Comparison of ENCODE assay signal across 23 mouse cellular contexts in the genomic region with DNA sequence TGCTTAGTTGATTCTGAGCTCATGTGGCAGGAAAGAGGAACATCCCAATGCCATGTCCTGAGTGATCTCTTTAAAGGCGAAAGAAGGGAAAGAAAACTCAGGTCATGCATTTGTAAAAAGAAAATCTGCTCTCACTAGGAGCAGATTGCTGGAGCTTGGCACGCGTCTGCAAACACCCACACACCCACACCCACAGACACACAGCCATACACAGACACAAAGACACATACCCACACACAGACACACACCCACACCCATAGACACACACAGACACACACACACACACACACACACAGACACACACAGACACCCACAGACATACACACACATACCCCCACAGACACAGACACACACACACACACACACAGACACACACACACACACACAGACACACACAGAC.
DNase-seq lines count a peak whose midpoint lies in the region; ATAC-seq and TF ChIP-seq lines count a peak whose summit lies in the region.
"Had no signal": no experiment of that assay in that cellular context is flagged by ENCODE, and none has a peak within 500 bp of the region (broad histone marks: within the 10 kb centered on the region; RNA-seq: fewer than 3 reads in every experiment).

No protein-coding gene starts in this region.

- no peak overlapping the region for H3K4me3 ChIP-seq in intestine, postnatal 0 days (ENCODE audit: low read depth, low read length)
- H3K4me3 ChIP-seq in midbrain, embryonic 11.5 days (ENCODE audit: low read depth, low read length): no peak overlapping the region
- H3K4me3 ChIP-seq: embryonic facial prominence, embryonic 15.5 days; heart, adult 2 months; heart, embryonic 15.5 days had no signal

- no peak for TF ChIP-seq CTCF in intestine, postnatal 0 days (IDR thresholded peaks at IDR 0.05; ENCODE audit: low read depth)

- H3K27me3 ChIP-seq in intestine, postnatal 0 days (replicated peaks; ENCODE audit: control insufficient read depth, insufficient read depth, low read length): no peaks in the 10 kb centered on the region
- no peaks in the 10 kb centered on the region for H3K27me3 ChIP-seq in midbrain, embryonic 11.5 days (ENCODE audit: control insufficient read depth, insufficient read depth, low read length)
- H3K27me3 ChIP-seq: embryonic facial prominence, embryonic 15.5 days; heart, embryonic 15.5 days; Patski had no signal

- no peak overlapping the region for H3K27ac ChIP-seq in intestine, postnatal 0 days (ENCODE audit: low read depth, low read length)
- H3K27ac ChIP-seq in midbrain, embryonic 11.5 days (ENCODE audit: low read depth, low read length): no peak overlapping the region
- H3K27ac ChIP-seq: embryonic facial prominence, embryonic 15.5 days; heart, adult 2 months; heart, embryonic 15.5 days had no signal

- H3K4me1 ChIP-seq in intestine, postnatal 0 days (replicated peaks; ENCODE audit: control insufficient read depth, insufficient read depth, low read length): no peaks in the 10 kb centered on the region
- no peaks in the 10 kb centered on the region for H3K4me1 ChIP-seq in midbrain, embryonic 11.5 days (ENCODE audit: control insufficient read depth, insufficient read depth, low read length)
- H3K4me1 ChIP-seq: embryonic facial prominence, embryonic 15.5 days had no signal

- H3K9me3 ChIP-seq in intestine, postnatal 0 days (ENCODE audit: control insufficient read depth): no peaks in the 10 kb centered on the region
- H3K9me3 ChIP-seq in midbrain, embryonic 11.5 days (ENCODE audit: control insufficient read depth, low read length): no peaks in the 10 kb centered on the region
- H3K9me3 ChIP-seq: embryonic facial prominence, embryonic 15.5 days; heart, embryonic 15.5 days had no signal

- DNase-seq in frontal cortex, adult 2 months (ENCODE audit: extremely low spot score in 1 of 2, low spot score in 1 of 2): peak; percentile 42 to 76
- DNase-seq in frontal cortex, postnatal 14 days (ENCODE audit: low spot score in 2 of 2): no peak
- peak; percentile 77 for DNase-seq in right cerebral cortex, adult 18-20 months
- DNase-seq in right cerebral cortex, postnatal 4 days: no peak
- peak; percentile 85 for DNase-seq in layer of hippocampus, adult 9-11 months
- DNase-seq in right cerebral cortex, postnatal 25 days: peak; percentile 53
- no peak for DNase-seq in midbrain, embryonic 11.5 days (ENCODE audit: low spot score, missing footprints)
- DNase-seq: adrenal gland, postnatal 14 days; cerebellum, adult 11 months; cerebellum, postnatal 25 days; gastrocnemius, postnatal 25 days; heart, adult 2 months; kidney, adult 2 months; kidney, postnatal 10 days; liver, postnatal 0 days; lung, postnatal 10 days; thymus, postnatal 14 days had no signal

- H3K4me2 ChIP-seq in intestine, postnatal 0 days (replicated peaks; ENCODE audit: low read depth): no peak overlapping the region
- H3K4me2 ChIP-seq in midbrain, embryonic 11.5 days: no peak overlapping the region
- H3K4me2 ChIP-seq: embryonic facial prominence, embryonic 15.5 days; heart, embryonic 15.5 days had no signal

- 96% methylated on average over 3 of the region's 3 CpGs for WGBS in intestine, postnatal 0 days
- WGBS in midbrain, embryonic 11.5 days: 81% methylated on average over 3 of the region's 3 CpGs

- peaks cover 61% of the 10 kb centered on the region for H3K36me3 ChIP-seq in intestine, postnatal 0 days (ENCODE audit: control insufficient read depth, insufficient read depth)
- no peaks in the 10 kb centered on the region; the same call in 1 of the 2 replicates for H3K36me3 ChIP-seq in midbrain, embryonic 11.5 days (ENCODE audit: control insufficient read depth, insufficient read depth, low read length)

- ATAC-seq in intestine, postnatal 0 days: no peak
- ATAC-seq in midbrain, embryonic 11.5 days (ENCODE audit: low FRiP score): no peak
- ATAC-seq: CD4-positive, CD25-positive, alpha-beta regulatory T cell, adult 4 months; forebrain, embryonic 16.5 days; liver, postnatal 0 days; Patski had no signal

- H3K9ac ChIP-seq in intestine, postnatal 0 days (ENCODE audit: low read depth, low read length): no peak overlapping the region
- no peak overlapping the region for H3K9ac ChIP-seq in midbrain, embryonic 11.5 days (ENCODE audit: low read length)
- H3K9ac ChIP-seq: embryonic facial prominence, embryonic 15.5 days; heart, embryonic 15.5 days; liver, postnatal 0 days had no signal

Comparison
In these comparisons a context has a peak if more than half of its experiments do, and no peak if none do; other contexts are left out.
1. DNase-seq: peak in frontal cortex, adult 2 months (2 of 2), right cerebral cortex, adult 18-20 months (single experiment), layer of hippocampus, adult 9-11 months (single experiment) and right cerebral cortex, postnatal 25 days (single experiment); none in frontal cortex, postnatal 14 days (0 of 2), right cerebral cortex, postnatal 4 days (single experiment) and midbrain, embryonic 11.5 days (single experiment).